Mouse (Mus musculus) midbrain, embryonic 15.5 days (tissue): ENCODE data around the gene Rspry1. TPM values are rescaled to one million over a fixed set of nuclear protein-coding genes. Genes with fewer than 3 reads are reported as not detected.

Source experiments
- ATAC-seq: fragments of 200-750 bp; cut with Nextera tagmentation; replicated peaks from 2 replicates; pipeline ENCODE4 v1.8.0; 2017; ENCODE audit warnings: moderate TSS enrichment
- H3K27ac ChIP-seq: fragments of 300-500 bp; sonication (generic); 2 replicates; pipeline ENCODE4 v1.5.1; 2015; ENCODE audit warnings: mild to moderate bottlenecking, inconsistent platforms
- H3K27me3 ChIP-seq: fragments of 300-500 bp; sonication (generic); replicated peaks from 2 replicates; pipeline ENCODE4 v1.6.1; 2015; ENCODE audit warnings: inconsistent platforms
- H3K36me3 ChIP-seq: fragments of 300-500 bp; sonication (generic); replicated peaks from 2 replicates; pipeline ENCODE4 v1.6.1; 2015; ENCODE audit warnings: inconsistent platforms
- H3K4me1 ChIP-seq: fragments of 300-500 bp; sonication (generic); 2 replicates; pipeline ENCODE4 v1.6.1; 2015; ENCODE audit warnings: inconsistent platforms
- H3K4me2 ChIP-seq: fragments of 300-500 bp; sonication (generic); 2 replicates; pipeline ENCODE4 v1.6.1; 2015; ENCODE audit warnings: inconsistent platforms, mild to moderate bottlenecking, moderate library complexity
- H3K4me3 ChIP-seq: fragments of 300-500 bp; sonication (generic); 2 replicates; pipeline ENCODE4 v1.5.1; 2015; ENCODE audit warnings: mild to moderate bottlenecking, inconsistent platforms
- H3K9ac ChIP-seq: fragments of 300-500 bp; sonication (generic); 2 replicates; pipeline ENCODE4 v1.6.1; 2015; ENCODE audit warnings: mild to moderate bottlenecking, inconsistent platforms
- H3K9me3 ChIP-seq: fragments of 300-500 bp; sonication (generic); 2 replicates; pipeline ENCODE4 v1.6.1; 2016; ENCODE audit warnings: inconsistent platforms
- WGBS: fragments of 180-500 bp; shearing (Covaris S2); methylation state at CpG from one replicate; pipeline ENCODE4 v1.1.7; 2015; ENCODE audit warnings: mixed read lengths; 5-methylcytosine and 5-hydroxymethylcytosine counted together
- polyA plus RNA-seq: library from polyadenylated mRNA; unstranded; fragments of >200 nt; fragmentation: Nextera tagmentation; extraction: Ambion mirVana; gene quantifications from 2 replicates; pipeline ENCODE4 v1.2.1, GENCODE M21; 2015

The Rspry1 gene
- polyA plus RNA-seq, 1 experiment from 2014 or later: 53.3 TPM

DNA sequence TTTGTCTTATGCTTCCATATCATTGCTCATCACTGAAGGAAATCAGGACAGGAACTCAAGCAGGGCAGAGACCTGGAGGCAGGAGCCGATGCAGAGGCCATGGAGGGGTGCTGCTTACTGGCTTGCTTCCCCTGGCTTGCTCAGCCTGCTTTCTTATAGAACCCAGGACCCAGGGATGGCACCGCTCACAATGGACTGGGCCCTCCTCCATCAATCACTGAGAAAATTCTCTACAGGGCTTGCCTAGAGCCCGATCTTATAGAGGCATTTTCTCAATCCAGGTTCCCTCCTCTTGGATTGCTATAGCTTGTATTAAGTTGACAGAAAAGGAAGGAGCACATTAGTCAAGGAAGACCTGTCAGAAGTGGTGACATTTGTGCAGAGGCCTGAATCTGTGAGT is 94.8 kb downstream of the Rspry1 start:
- Histone ChIP-seq H3K27ac (no peak overlapping the region), H3K27me3 (peaks cover 50% of the 10 kb centered on the region), H3K4me1 (peaks cover 25% of the 10 kb centered on the region), H3K36me3 (no peaks in the 10 kb centered on the region), H3K4me2 (peak overlapping the region; percentile 79), H3K4me3 (peak overlapping the region; percentile 45; the same call in 1 of the 2 replicates), H3K9ac (no peak overlapping the region), H3K9me3 (no peaks in the 10 kb centered on the region)
- WGBS: 69% methylated on average over 3 of the region's 3 CpGs
- no peak for ATAC-seq

DNA sequence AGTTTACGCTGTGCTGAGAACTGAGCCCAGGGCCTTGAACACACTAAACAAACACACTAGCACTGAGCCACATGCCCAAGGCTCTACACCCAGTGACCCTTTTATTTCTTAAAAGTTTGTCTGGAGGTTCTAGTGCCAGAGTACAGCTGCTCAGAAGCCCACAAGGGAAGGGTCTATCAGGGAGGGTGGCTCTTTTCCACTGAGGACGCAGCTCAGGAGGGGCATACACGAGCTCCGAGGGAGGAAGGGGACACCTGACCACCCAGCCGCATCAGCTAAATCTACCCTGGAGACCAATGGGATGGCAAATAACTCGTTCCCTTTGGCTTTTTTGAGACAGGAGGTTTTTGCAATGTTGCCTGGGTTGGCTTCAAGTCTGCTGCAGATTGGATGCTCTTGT is 96.2 kb downstream of the Rspry1 start:
- no peak for ATAC-seq
- Histone ChIP-seq H3K9ac (no peak overlapping the region), H3K4me2 (no peak overlapping the region), H3K36me3 (no peaks in the 10 kb centered on the region), H3K9me3 (no peaks in the 10 kb centered on the region), H3K27me3 (peaks cover 45% of the 10 kb centered on the region), H3K4me1 (peaks cover 25% of the 10 kb centered on the region), H3K4me3 (no peak overlapping the region), H3K27ac (no peak overlapping the region)
- WGBS: 84% methylated on average over 6 of the region's 6 CpGs

- Histone ChIP-seq H3K27ac (no peak overlapping the region), H3K36me3 (no peaks in the 10 kb centered on the region), H3K27me3 (peaks cover 34% of the 10 kb centered on the region), H3K4me3 (no peak overlapping the region), H3K9me3 (no peaks in the 10 kb centered on the region), H3K4me1 (peaks cover 21% of the 10 kb centered on the region), H3K4me2 (no peak overlapping the region), H3K9ac (no peak overlapping the region)
- no peak for ATAC-seq
- WGBS: 49% methylated on average over 16 of the region's 16 CpGs
Measured at GRCm38 (mm10) chr8:94699366-94699765, 97.6 kb downstream of the Rspry1 start.

DNA sequence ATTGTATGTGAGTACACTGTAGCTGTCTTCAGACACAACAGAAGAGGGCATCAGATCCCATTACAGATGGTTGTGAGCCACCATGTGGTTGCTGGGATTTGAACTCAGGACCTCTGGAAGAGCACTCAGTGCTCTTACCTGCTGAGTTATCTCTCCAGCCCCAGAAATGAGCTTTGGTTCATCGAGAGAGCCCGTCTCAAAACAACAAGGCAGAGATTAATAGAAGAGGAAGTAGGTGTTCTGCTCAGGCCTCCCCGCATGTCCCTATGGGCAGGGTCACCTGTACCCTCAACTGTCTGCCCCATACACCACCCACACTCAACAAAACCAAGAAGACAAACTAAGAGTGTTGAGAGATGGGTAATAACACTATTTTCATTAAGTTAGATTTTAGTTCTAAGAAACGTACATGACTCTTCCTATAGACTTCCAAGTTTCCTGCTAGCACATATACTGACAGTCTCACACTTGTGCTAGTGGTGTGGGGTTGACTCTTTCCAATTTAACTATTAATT is 98.7 kb downstream of the Rspry1 start:
- H3K9ac ChIP-seq: no peak overlapping the region
- H3K4me1 ChIP-seq: peaks cover 10% of the 10 kb centered on the region
- peaks cover 24% of the 10 kb centered on the region for H3K27me3 ChIP-seq
- no peak overlapping the region for H3K27ac ChIP-seq
- ATAC-seq: no peak
- no peaks in the 10 kb centered on the region for H3K36me3 ChIP-seq
- WGBS: 88% methylated on average over 4 of the region's 4 CpGs
- no peak overlapping the region for H3K4me3 ChIP-seq
- no peak overlapping the region for H3K4me2 ChIP-seq
- H3K9me3 ChIP-seq: no peaks in the 10 kb centered on the region

DNA sequence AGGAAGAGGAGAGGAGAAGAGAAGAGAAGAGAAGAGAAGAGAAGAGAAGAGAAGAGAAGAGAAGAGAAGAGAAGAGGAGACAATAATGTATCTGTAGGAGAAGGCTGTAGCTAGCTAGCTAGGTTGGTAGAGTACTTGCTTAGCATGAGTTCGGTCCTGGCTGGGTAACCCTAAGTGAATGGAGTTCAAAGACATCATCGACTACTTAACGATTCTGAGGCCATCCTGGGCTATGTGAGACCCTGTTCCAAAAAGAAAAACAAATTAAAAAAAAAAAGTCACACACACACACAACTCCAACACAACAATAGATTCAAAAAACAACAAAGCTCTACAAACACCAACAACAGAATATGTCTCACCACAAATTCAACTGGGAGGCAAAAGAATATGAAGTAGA is 100.4 kb downstream of the Rspry1 start:
- WGBS: 76% methylated on average over 3 of the region's 3 CpGs
- H3K4me3 ChIP-seq: no peak overlapping the region
- no peaks in the 10 kb centered on the region for H3K36me3 ChIP-seq
- 0 out of 2 replicates have a peak, but pooled peaks cover 3% of the 10 kb centered on the region for H3K4me1 ChIP-seq
- 0 out of 2 replicates have a peak overlapping the region, but pooled peaks have one; percentile 82 for H3K27ac ChIP-seq
- H3K9me3 ChIP-seq: no peaks in the 10 kb centered on the region
- peaks cover 7% of the 10 kb centered on the region for H3K27me3 ChIP-seq
- no peak overlapping the region for H3K9ac ChIP-seq
- H3K4me2 ChIP-seq: no peak overlapping the region; the same call in 1 of the 2 replicates
- no peak for ATAC-seq

DNA sequence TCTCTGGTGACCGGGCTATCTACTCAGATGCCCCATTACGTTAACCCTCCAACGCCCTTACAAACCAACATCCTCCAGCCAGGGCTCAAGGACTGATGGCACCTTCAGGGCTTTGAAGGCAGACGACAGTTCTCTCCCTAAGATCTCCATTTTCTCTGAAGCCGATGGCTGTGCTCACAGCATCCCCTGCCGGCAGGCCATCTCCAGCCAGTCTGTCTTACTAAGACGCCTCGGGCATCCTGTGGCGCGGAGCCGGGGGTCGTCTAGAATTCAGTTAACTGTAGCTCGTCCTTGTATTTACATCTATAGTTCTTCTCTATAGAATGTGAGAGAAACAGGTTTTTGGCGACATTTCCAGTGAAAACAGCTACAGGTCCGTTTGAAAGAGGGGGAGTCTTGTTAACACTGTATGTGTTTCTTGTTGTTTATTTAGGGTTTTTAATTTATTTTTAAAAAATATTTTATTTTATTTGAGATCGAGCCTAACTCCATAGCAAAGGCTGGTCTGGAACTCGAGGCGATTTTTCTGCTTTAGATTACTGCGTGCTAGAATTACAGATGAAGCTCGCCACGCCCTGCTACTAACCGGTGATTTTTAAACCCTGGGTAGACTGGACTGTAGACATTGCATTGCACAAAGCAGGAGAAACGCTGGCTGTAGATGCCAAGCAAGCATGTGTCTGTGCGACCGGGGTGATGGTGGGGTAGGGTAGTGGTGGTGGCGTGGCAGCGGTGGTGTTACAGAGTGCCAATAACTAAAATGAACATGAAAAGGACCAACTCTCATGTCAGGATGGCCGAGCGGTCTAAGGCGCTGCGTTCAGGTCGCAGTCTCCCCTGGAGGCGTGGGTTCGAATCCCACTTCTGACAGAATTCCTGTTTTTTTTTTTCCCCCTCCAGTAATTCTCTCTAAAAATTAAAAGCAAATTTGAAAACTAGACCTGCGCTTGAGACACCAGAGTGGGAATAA is 101.4 kb downstream of the Rspry1 start:
- peak; percentile 89 for ATAC-seq
- H3K4me1 ChIP-seq: 0 out of 2 replicates have a peak, but pooled peaks cover 3% of the 10 kb centered on the region
- no peaks in the 10 kb centered on the region for H3K9me3 ChIP-seq
- under 1% methylated on average over 35 of the region's 35 CpGs for WGBS
- 0 out of 2 replicates have a peak, but pooled peaks cover under 1% of the 10 kb centered on the region for H3K27me3 ChIP-seq
- H3K4me3 ChIP-seq: peak overlapping the region; percentile 46
- H3K27ac ChIP-seq: peak overlapping the region; percentile 82
- H3K9ac ChIP-seq: peak overlapping the region; percentile 42
- peak overlapping the region; percentile 46 for H3K4me2 ChIP-seq
- no peaks in the 10 kb centered on the region for H3K36me3 ChIP-seq

DNA sequence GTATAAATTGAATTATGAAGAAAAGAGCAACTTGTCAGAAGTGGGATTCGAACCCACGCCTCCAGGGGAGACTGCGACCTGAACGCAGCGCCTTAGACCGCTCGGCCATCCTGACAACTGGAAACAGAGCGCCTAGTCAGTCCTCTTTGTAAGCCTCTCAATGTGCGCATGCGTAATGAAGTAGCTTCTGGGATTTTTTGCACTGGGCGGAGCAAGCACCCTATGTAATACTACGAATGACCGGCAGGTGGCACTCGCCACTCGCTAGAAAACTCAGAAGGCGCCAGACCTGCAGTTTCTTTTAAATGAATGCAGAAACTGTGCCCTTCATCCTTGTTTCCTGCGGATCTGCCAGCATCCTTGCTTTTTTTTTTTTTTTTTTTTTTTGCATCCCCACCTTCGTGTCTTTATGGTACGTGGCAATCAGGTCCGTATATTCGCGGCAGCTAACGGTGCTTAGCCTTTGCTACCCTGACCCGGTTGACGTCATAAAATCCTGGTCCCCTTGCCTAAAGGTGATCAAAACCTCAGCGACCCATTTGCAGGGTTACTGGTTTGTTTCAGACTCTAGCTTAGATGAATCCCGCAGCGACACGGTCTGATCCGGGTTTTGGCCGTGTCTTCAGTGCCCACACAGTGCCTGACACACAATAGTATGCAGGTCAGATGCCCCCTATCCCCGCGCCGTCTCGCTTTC is 102.4 kb downstream of the Rspry1 start:
- Histone ChIP-seq H3K27me3 (no peaks in the 10 kb centered on the region), H3K9ac (peak overlapping the region; percentile 59), H3K4me2 (peak overlapping the region; percentile 63), H3K27ac (peak overlapping the region; percentile 88), H3K4me3 (peak overlapping the region; percentile 53), H3K36me3 (no peaks in the 10 kb centered on the region), H3K9me3 (no peaks in the 10 kb centered on the region), H3K4me1 (0 out of 2 replicates have a peak, but pooled peaks cover 3% of the 10 kb centered on the region)
- WGBS: under 1% methylated on average over 35 of the region's 35 CpGs
- ATAC-seq: peak; percentile 94

- WGBS: 16% methylated on average over 9 of the region's 9 CpGs
- Histone ChIP-seq H3K27ac (peak overlapping the region; percentile 88), H3K4me1 (0 out of 2 replicates have a peak, but pooled peaks cover 3% of the 10 kb centered on the region), H3K4me2 (peak overlapping the region; percentile 63), H3K36me3 (no peaks in the 10 kb centered on the region), H3K9me3 (no peaks in the 10 kb centered on the region), H3K9ac (peak overlapping the region; percentile 59), H3K4me3 (peak overlapping the region; percentile 53), H3K27me3 (no peaks in the 10 kb centered on the region)
- ATAC-seq: no peak
Measured at GRCm38 (mm10) chr8:94704669-94704984, 102.9 kb downstream of the Rspry1 start.

DNA sequence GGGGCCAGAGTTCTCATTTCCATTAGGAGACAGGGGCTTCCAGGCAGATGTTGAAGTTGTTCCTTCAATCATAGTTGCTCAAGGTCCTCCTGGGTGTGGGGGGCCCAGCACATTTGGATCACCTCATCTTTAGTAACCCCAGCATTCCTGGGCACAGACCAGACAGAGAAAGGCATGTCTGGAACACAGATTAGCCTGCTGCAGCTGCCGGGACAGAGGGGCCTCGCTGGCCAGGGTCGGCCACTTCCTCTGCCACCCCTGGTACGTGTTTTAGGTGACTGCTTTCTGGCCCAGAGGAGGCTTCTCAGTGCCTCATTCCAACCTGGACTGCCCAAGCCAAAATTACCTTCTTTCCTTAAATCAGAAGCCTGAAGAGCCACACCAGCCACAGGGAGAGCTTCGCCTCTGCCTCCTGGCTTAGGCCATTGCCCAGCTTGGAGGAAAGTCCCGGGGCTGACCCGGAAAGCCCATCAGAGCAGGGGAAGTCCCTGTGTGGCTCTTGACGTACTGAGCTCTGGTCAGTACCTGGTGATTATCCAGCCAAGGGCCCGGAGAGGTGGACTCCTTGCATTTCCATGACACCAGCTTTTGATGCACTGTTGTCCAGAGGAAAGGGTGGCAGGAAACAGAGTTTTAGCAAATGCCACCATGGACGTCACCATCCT is 104.0 kb downstream of the Rspry1 start:
- no peak for ATAC-seq
- H3K4me2 ChIP-seq: no peak overlapping the region
- no peaks in the 10 kb centered on the region for H3K36me3 ChIP-seq
- no peak overlapping the region for H3K9ac ChIP-seq
- H3K4me3 ChIP-seq: no peak overlapping the region
- 83% methylated on average over 10 of the region's 10 CpGs for WGBS
- H3K27me3 ChIP-seq: no peaks in the 10 kb centered on the region
- H3K9me3 ChIP-seq: no peaks in the 10 kb centered on the region
- H3K4me1 ChIP-seq: 0 out of 2 replicates have a peak, but pooled peaks cover 3% of the 10 kb centered on the region
- no peak overlapping the region for H3K27ac ChIP-seq

- H3K27ac ChIP-seq: no peak overlapping the region
- no peak for ATAC-seq
- no peaks in the 10 kb centered on the region for H3K27me3 ChIP-seq
- no peak overlapping the region for H3K9ac ChIP-seq
- no peaks in the 10 kb centered on the region for H3K36me3 ChIP-seq
- 74% methylated on average over 9 of the region's 9 CpGs for WGBS
- no peak overlapping the region for H3K4me3 ChIP-seq
- no peaks in the 10 kb centered on the region for H3K9me3 ChIP-seq
- no peak overlapping the region for H3K4me2 ChIP-seq
- H3K4me1 ChIP-seq: 0 out of 2 replicates have a peak, but pooled peaks cover 3% of the 10 kb centered on the region
Measured at GRCm38 (mm10) chr8:94706732-94707395, 105.1 kb downstream of the Rspry1 start.
